Mouse (Mus musculus): ENCODE results near the gene Spdye4b. TPM values are rescaled to one million over a fixed set of nuclear protein-coding genes. Genes with fewer than 3 reads are reported as not detected.

Gene Spdye4b
- polyA plus RNA-seq (2014; fragmentation: Illumina TruSeq; extraction: RNeasy Lipid Tissue Mini Kit (QIAGEN cat#74804)), result not detected

DNA sequence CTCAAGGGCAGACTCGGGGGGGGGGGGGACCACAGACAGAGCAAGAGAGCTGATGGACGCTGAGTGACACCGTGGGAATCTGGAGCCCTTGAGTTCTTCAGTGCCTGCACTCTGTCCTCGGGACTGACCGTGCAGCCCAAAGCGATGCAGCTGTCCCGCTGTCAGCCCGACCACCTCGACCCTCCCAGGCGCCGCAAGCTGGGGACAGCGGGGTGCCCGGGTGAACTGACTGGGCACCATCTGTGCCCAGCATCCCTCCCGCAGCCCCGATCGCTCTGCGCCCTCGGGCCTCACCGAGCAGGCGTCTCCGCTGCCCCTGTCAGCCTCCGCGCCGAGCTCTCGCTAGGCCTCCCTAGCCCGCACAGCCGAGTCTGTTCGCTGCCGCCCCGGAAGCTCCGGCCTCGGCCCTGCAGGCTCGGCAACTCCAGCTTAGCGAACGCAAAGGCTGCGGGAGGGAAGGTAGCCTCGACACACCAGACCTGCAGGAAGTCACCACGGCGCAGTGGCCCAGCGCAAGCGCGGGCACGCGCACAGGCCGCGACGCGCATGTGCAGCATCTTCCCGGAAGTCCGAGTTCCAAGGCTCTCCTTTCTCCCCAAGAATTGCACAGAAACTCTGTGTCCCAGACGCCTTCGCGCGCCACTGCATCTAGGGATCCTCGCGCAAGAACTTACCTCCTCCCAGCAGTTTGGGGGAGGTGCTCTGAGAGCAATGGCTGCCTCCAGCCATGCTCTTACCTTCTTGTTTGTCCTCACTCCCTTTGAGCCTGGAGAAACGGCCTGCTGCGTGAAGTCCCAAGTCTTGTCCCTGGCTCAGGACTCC, at the start of gene Spdye4b, which contains the start of gene Rbak:
Gene Spdye4b (plus strand): TSS at position 763 of the 822 bp plus-strand sequence.
Gene Rbak (minus strand): TSS at position 521 of the 822 bp plus-strand sequence.

DNA sequence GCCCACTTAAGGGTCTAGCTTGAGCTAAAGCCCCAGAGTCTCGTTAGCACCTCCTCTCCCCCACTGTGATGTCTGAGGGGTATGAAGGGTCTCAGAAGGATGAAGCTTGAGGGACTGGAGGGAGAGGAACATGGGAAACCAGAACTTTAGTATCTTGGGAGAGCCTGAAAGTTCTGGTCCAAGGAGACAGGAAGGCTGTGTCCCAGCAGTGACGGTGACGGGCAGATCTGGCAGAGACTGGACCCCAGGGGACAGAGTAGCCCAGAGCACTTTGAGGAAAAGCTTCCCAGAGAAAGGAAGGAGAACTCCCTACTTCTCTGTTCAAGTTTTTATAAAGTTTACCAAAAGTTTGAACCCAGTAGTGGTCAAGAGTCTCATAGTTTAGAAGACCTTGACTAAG, 33.3 kb upstream of the Spdye4b start, which contains the start of gene Olfr718-ps1:
Gene Olfr718-ps1 (minus strand): TSS at position 101 of the 400 bp plus-strand sequence.

GRCm38 (mm10) chr5:143226790-143227189, 46.0 kb downstream of the Spdye4b start, which contains the start of gene Spdye4a:
Gene Spdye4a, minus strand, starts transcription at chr5:143226890.

GRCm38 (mm10) chr5:143235028-143235693, 54.3 kb downstream of the Spdye4b start, which contains the start of gene Zfp12:
Gene Zfp12, plus strand, starts transcription at chr5:143235163.

Other genes with a start within 250 kb of the Spdye4b start
- gene Fscn1, start 220.7 kb upstream of the Spdye4b start, polyA plus RNA-seq (2014; fragmentation: Illumina TruSeq; extraction: RNeasy Lipid Tissue Mini Kit (QIAGEN cat#74804)), result 4.0 TPM
- 63.6 TPM for gene Rnf216, start 68.0 kb upstream of the Spdye4b start, polyA plus RNA-seq (2014; fragmentation: Illumina TruSeq; extraction: RNeasy Lipid Tissue Mini Kit (QIAGEN cat#74804))
- gene Olfr718-ps1, start 33.4 kb upstream of the Spdye4b start, polyA plus RNA-seq (2014; fragmentation: Illumina TruSeq; extraction: RNeasy Lipid Tissue Mini Kit (QIAGEN cat#74804)), result not detected
- gene Rbak, start 242 bp upstream of the Spdye4b start, polyA plus RNA-seq (2014; fragmentation: Illumina TruSeq; extraction: RNeasy Lipid Tissue Mini Kit (QIAGEN cat#74804)), result 15.2 TPM
- not detected for gene Spdye4a, start 45.9 kb downstream of the Spdye4b start, polyA plus RNA-seq (2014; fragmentation: Illumina TruSeq; extraction: RNeasy Lipid Tissue Mini Kit (QIAGEN cat#74804))
- gene Zfp12, start 54.1 kb downstream of the Spdye4b start, polyA plus RNA-seq (2014; fragmentation: Illumina TruSeq; extraction: RNeasy Lipid Tissue Mini Kit (QIAGEN cat#74804)), result 16.9 TPM
- gene Zfp316, start 89.0 kb downstream of the Spdye4b start, polyA plus RNA-seq (2014; fragmentation: Illumina TruSeq; extraction: RNeasy Lipid Tissue Mini Kit (QIAGEN cat#74804)), result 2.2 TPM
- gene Zfp853, start 112.6 kb downstream of the Spdye4b start, polyA plus RNA-seq (2014; fragmentation: Illumina TruSeq; extraction: RNeasy Lipid Tissue Mini Kit (QIAGEN cat#74804)), result 0.14 TPM
- 1.7 TPM for gene E130309D02Rik, start 134.3 kb downstream of the Spdye4b start, polyA plus RNA-seq (2014; fragmentation: Illumina TruSeq; extraction: RNeasy Lipid Tissue Mini Kit (QIAGEN cat#74804))
- gene Zdhhc4, start 148.2 kb downstream of the Spdye4b start, polyA plus RNA-seq (2014; fragmentation: Illumina TruSeq; extraction: RNeasy Lipid Tissue Mini Kit (QIAGEN cat#74804)), result 8.1 TPM
- not detected for gene Grid2ip, start 176.3 kb downstream of the Spdye4b start, polyA plus RNA-seq (2014; fragmentation: Illumina TruSeq; extraction: RNeasy Lipid Tissue Mini Kit (QIAGEN cat#74804))
- gene Kdelr2, start 222.8 kb downstream of the Spdye4b start, polyA plus RNA-seq (2014; fragmentation: Illumina TruSeq; extraction: RNeasy Lipid Tissue Mini Kit (QIAGEN cat#74804)), result 153 TPM

Measured in ovary, adult 10 weeks (tissue).